Mouse (Mus musculus) brown adipose tissue, adult 24 weeks (tissue): ENCODE results near the gene Gm49366. TPM values are rescaled to one million over a fixed set of nuclear protein-coding genes. Genes with fewer than 3 reads are reported as not detected.
A peak's percentile ranks its signal among the peaks of the same experiment; 100 is the strongest.
"Not testable (repeated sequence)": the region's sequence is repeated elsewhere in the genome, so short reads cannot be mapped to it uniquely, and the experiment has no call there.

Experiments used
- H3K27ac ChIP-seq: fragments of 200-500 bp; replicated peaks from 2 replicates; pipeline ENCODE4 v1.5.1; 2012; ENCODE audit warnings: low read depth, mild to moderate bottlenecking, low read length
- H3K4me1 ChIP-seq: fragments of 200-500 bp; 2 replicates; pipeline ENCODE4 v1.6.1; 2012; ENCODE audit warnings: low read length, mixed read lengths; ENCODE audit not compliant: control insufficient read depth, insufficient read depth, insufficient read length
- H3K4me3 ChIP-seq: fragments of 200-500 bp; 2 replicates; pipeline ENCODE4 v1.5.1; 2012; ENCODE audit warnings: low read depth, mild to moderate bottlenecking, low read length, moderate library complexity; ENCODE audit not compliant: insufficient read depth
- polyA plus RNA-seq: library from polyadenylated mRNA; stranded (reverse); fragments of >200 nt; gene quantifications from 2 replicates; pipeline ENCODE4 v1.2.4, GENCODE M21; 2012; ENCODE audit not compliant: missing spikeins, insufficient read depth, insufficient read length

The Gm49366 gene
- polyA plus RNA-seq, 1 experiment, result not detected

DNA sequence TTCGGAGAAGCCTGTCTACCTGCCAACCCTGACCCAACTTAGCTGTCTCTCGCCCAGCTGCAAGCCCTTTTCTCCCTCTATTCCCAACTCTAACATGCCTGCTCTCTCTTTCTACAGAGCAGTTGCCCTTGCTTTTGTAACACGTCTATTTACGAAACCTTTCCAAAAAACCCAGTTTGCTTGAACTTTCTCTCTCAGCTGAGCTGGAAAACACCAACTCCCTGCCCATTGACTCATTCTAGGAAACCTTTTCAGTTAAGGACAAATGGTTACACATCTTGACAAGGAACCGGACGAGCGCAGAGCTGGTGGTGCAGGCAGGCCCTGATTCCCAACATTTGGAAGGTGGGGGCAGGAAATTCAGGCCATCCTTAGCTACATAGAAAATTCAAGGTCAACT, 13.9 kb downstream of the Gm49366 start:
- Histone ChIP-seq H3K4me3 (no peak overlapping the region), H3K27ac (no peak overlapping the region), H3K4me1 (no peaks in the 10 kb centered on the region)

DNA sequence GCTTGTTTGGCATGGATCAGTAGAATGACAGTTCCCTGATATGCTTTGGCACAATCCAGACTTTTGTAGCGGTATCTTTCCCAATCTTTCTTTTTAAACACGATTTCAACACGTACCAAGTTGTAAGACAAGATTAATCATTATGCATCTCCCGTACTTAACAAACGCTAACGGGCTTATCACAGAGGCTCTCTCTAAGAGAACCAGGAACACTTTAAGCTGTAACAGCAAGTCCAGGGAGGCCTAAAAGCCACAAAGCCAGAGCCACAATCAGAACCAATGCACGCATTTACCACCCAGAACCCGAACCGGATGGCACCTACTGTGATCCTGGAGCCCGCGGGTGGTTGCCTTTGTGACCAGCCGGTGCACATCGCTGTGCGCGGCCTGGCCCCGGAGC, 14.4 kb downstream of the Gm49366 start:
- Histone ChIP-seq H3K4me3 (peak overlapping the region; percentile 14; the same call in 1 of the 2 replicates), H3K27ac (no peak overlapping the region), H3K4me1 (no peaks in the 10 kb centered on the region)

- Histone ChIP-seq H3K27ac (no peak overlapping the region), H3K4me3 (peak overlapping the region; percentile 14; the same call in 1 of the 2 replicates), H3K4me1 (no peaks in the 10 kb centered on the region)
Measured at GRCm38 (mm10) chr12:84053679-84054391, 15.1 kb downstream of the Gm49366 start.

- no peak overlapping the region for H3K27ac ChIP-seq
- no peaks in the 10 kb centered on the region for H3K4me1 ChIP-seq
Measured at GRCm38 (mm10) chr12:84060946-84061345, 22.2 kb downstream of the Gm49366 start.

GRCm38 (mm10) chr12:84062336-84062735, 23.6 kb downstream of the Gm49366 start:
- no peak overlapping the region for H3K4me3 ChIP-seq
- H3K27ac ChIP-seq, result no peak overlapping the region
- H3K4me1 ChIP-seq, result no peaks in the 10 kb centered on the region

More at GRCm38 (mm10) chr12:84060946-84061345, 22.2 kb downstream of the Gm49366 start:
- no peak overlapping the region for H3K4me3 ChIP-seq

DNA sequence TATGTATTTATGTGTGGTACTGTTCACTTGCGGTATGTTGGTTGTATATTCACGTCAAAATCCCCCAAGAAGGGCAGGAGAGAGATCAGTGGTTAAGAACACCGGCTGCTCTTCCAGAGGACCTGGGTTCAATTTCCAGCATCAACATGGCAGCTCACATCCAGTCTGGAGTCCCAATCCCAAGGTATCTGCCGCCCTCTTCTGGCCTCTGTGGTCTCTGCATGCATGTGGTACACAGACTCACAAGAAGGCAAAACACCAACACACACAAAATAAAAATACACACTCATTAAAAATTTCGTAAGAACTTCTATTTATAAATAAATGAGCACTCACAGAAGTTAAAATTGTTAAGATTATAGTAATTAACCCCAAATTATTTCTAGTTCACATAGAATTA, 24.5 kb downstream of the Gm49366 start:
- H3K4me3 ChIP-seq, result no peak overlapping the region
- no peak overlapping the region for H3K27ac ChIP-seq
- H3K4me1 ChIP-seq, result no peaks in the 10 kb centered on the region

DNA sequence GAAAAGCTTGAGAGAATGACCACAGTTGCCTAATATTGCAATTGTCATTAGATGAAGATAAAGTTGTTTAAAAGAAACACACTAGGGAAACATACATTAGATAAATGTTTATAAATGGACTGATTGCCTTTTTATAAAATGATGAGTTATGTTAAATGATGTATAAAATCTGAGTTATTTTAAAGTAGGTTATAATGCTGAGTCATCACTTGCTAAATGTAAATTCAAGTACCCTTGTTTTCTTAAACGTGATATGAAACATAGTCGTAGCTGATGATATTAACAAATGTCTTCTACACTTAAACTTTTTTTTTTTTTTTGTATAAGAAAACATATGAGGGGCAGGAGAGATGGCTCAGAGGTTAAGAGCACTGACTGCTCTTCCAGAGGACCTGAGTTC, 25.1 kb downstream of the Gm49366 start:
- Histone ChIP-seq H3K4me1 (no peaks in the 10 kb centered on the region), H3K4me3 (no peak overlapping the region), H3K27ac (no peak overlapping the region)

DNA sequence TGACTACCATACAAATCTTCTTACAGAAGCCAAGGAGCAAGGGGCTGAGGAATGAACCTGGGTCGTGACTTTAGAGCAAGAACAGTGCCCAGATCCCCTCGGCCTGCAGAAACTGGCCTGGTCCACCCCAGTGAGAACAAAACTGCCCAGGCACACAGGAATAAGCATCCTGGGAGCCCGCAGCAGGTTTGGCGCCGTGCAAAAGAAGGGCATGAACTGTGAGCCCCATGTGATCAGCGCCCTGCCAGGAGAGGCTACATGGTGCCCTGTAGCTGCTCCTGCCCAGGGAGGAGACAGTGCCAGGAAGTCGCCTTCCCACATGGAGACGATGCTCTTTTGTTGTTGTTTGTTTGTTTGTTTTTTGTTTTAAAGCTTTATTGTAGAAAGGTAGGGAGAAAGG, 25.9 kb downstream of the Gm49366 start:
- Histone ChIP-seq H3K4me1 (peaks cover 2% of the 10 kb centered on the region; the same call in 1 of the 2 replicates), H3K4me3 (no peak overlapping the region), H3K27ac (no peak overlapping the region)

- Histone ChIP-seq H3K4me1 (peaks cover 2% of the 10 kb centered on the region; the same call in 1 of the 2 replicates), H3K27ac (no peak overlapping the region), H3K4me3 (no peak overlapping the region)
Measured at GRCm38 (mm10) chr12:84067752-84068151, 29.0 kb downstream of the Gm49366 start.

- H3K4me3 ChIP-seq, result no peak overlapping the region
- no peak overlapping the region for H3K27ac ChIP-seq
Measured at GRCm38 (mm10) chr12:84068296-84068695, 29.6 kb downstream of the Gm49366 start.

DNA sequence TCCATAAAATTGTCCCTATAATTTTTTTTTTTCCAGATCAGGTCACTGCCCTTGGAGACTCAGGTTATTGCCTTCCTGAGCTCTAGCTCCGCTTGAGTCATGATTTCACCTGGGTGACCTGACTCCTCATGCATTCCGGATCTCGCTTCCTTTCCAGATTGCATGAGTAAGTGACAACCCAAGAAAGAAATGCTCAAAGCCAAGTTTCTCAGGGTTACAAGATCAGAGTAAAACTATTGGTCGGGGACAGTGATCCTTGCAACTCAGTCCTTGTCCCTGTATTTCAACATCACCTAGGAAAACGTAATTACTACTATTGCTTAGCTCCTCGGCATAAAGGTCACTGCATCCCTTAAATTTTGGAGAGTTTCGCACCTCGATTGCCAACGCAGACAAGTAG, 30.3 kb downstream of the Gm49366 start, which contains the start of gene Acot5:
Gene Acot5 (plus strand): TSS at position 340 of the 400 bp plus-strand sequence.
- H3K4me1 ChIP-seq, result peaks cover 2% of the 10 kb centered on the region; the same call in 1 of the 2 replicates
- peak within 1 kb of the TSS; percentile 40 for H3K4me3 ChIP-seq
- H3K27ac ChIP-seq, result no peak within 1 kb of the TSS

More at GRCm38 (mm10) chr12:84068296-84068695, 29.6 kb downstream of the Gm49366 start:
- H3K4me1 ChIP-seq, result peaks cover 2% of the 10 kb centered on the region; the same call in 1 of the 2 replicates

DNA sequence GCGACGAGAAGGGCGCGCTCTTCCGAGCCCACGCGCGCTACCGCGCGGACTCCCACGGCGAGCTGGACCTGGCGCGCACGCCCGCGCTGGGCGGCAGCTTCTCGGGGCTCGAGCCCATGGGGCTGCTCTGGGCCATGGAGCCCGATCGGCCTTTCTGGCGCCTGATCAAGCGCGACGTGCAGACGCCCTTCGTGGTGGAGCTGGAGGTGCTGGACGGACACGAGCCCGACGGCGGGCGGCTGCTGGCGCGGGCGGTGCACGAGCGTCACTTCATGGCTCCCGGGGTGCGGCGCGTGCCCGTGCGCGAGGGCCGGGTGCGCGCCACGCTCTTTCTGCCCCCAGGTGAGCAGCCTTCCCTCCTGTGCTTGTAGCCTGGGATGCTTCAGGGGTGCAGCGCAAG, 30.8 kb downstream of the Gm49366 start:
- not testable (repeated sequence) for H3K27ac ChIP-seq, H3K4me1 ChIP-seq
- H3K4me3 ChIP-seq, result peak overlapping the region; percentile 40

GRCm38 (mm10) chr12:84071696-84072095, 33.0 kb downstream of the Gm49366 start:
- Histone ChIP-seq H3K27ac (no peak overlapping the region), H3K4me3 (no peak overlapping the region), H3K4me1 (peaks cover 2% of the 10 kb centered on the region; the same call in 1 of the 2 replicates)

- Histone ChIP-seq H3K27ac (no peak overlapping the region), H3K4me1 (no peaks in the 10 kb centered on the region), H3K4me3 (no peak overlapping the region)
Measured at GRCm38 (mm10) chr12:84077371-84077990, 38.7 kb downstream of the Gm49366 start.

DNA sequence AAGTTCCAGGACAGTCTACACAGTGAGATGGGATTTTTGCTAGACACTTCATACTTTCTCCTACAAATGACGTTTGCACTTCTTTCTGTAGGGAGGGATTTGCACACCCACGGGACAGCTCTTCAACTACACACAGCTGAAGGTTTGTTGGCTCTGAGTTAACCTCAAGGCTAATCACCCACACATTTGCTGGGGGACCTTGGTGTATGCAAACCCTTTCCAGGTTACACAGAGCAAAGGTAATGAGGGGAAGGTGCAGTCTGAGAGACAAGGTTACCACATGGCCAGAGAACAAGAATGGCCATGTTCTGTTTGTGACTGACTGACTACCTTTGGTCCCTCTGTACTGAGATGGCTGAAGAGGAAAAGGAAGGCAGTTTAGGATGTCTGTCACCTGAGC, 45.1 kb downstream of the Gm49366 start:
- no peaks in the 10 kb centered on the region for H3K4me1 ChIP-seq
- no peak overlapping the region for H3K27ac ChIP-seq
- no peak overlapping the region for H3K4me3 ChIP-seq

DNA sequence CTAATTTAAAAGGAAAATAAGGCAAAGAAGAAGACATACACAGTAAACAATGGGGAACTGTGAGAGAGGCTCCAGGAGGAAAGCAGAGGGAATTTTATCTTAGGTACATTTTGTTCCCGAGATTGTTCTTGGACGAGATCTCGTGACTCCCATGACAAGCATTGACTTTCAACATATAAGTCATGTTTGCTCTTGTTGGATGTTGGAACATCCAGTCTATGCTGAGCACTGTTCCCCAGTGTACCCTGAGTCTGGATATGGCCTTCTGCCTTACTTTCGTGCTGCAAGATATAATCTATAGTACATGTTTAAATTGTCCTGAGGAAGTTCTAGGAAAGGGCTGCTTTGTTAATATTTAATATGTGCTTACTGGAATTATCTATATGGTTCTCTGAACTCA, 45.8 kb downstream of the Gm49366 start:
- H3K27ac ChIP-seq, result no peak overlapping the region
- no peak overlapping the region for H3K4me3 ChIP-seq
- H3K4me1 ChIP-seq, result no peaks in the 10 kb centered on the region
